Mouse (Mus musculus) liver, embryonic 14.5 days (tissue): ENCODE results near the gene Samd14. TPM values are rescaled to one million over a fixed set of nuclear protein-coding genes. Genes with fewer than 3 reads are reported as not detected.

Source experiments
- ATAC-seq: fragments of 200-750 bp; cut with Nextera tagmentation; 2 replicates; pipeline ENCODE4 v1.8.0; 2017; ENCODE audit warnings: moderate number of reproducible peaks, mild to moderate bottlenecking, moderate library complexity; ENCODE audit not compliant: insufficient read depth
- DNase-seq, 3 experiments: peaks; one replicate each; pipeline ENCODE4 v3.0.0-alpha.2; 2012 to 2013; ENCODE audit warnings: low read depth in 3 of 3, low spot score in 3 of 3
- H3K27ac ChIP-seq: fragments of 300-500 bp; sonication (generic); 2 replicates; pipeline ENCODE4 v1.5.1; 2014; ENCODE audit warnings: moderate library complexity, mild to moderate bottlenecking, control low read depth, inconsistent platforms
- H3K27me3 ChIP-seq: fragments of 300-500 bp; sonication (generic); 2 replicates; pipeline ENCODE4 v1.6.1; 2014; ENCODE audit warnings: mild to moderate bottlenecking, low read length, moderate library complexity; ENCODE audit not compliant: control insufficient read depth, insufficient read depth
- H3K36me3 ChIP-seq: fragments of 300-500 bp; sonication (generic); replicated peaks from 2 replicates; pipeline ENCODE4 v1.6.1; 2014; ENCODE audit warnings: low read depth; ENCODE audit not compliant: control insufficient read depth, insufficient read depth
- H3K4me1 ChIP-seq, 2 experiments: fragments of 200-500 bp in 1 of 2; fragments of 300-500 bp in 1 of 2; sonication (generic) in 1 of 2; replicated peaks; 2 replicates each; pipeline ENCODE4 v1.6.1; 2012 to 2014; ENCODE audit warnings: antibody characterized with exemption in 1 of 2, inconsistent platforms in 1 of 2, low read length in 1 of 2; ENCODE audit not compliant: control insufficient read depth in 2 of 2, insufficient read depth in 2 of 2
- H3K4me2 ChIP-seq: fragments of 300-500 bp; sonication (generic); 2 replicates; pipeline ENCODE4 v1.6.1; 2014; ENCODE audit warnings: low read depth, mild to moderate bottlenecking, control low read depth, moderate library complexity
- H3K4me3 ChIP-seq, 2 experiments: fragments of 200-500 bp in 1 of 2; fragments of 300-500 bp in 1 of 2; sonication (generic) in 1 of 2; 2 replicates each; pipeline ENCODE4 v1.5.1; 2012 to 2014; ENCODE audit warnings: low read depth in 2 of 2, low read length in 2 of 2, mild to moderate bottlenecking in 2 of 2, control low read depth in 1 of 2, inconsistent platforms in 1 of 2, moderate library complexity in 1 of 2; ENCODE audit not compliant: insufficient read depth in 1 of 2
- H3K9ac ChIP-seq: fragments of 300-500 bp; sonication (generic); replicated peaks from 2 replicates; pipeline ENCODE4 v1.6.1; 2014; ENCODE audit warnings: mild to moderate bottlenecking, control low read depth, moderate library complexity
- H3K9me3 ChIP-seq: fragments of 300-500 bp; sonication (generic); 2 replicates; pipeline ENCODE4 v1.6.1; 2016; ENCODE audit warnings: low read length, mixed read lengths; ENCODE audit not compliant: control insufficient read depth
- CTCF ChIP-seq: IDR thresholded peaks from 2 replicates; pipeline ENCODE4 v1.5.1; 2016; ENCODE audit warnings: antibody characterized with exemption, low read depth, control low read depth
- EP300 ChIP-seq: IDR thresholded peaks from 2 replicates; pipeline ENCODE4 v1.6.1; 2016; ENCODE audit warnings: antibody characterized with exemption, low read depth
- WGBS: fragments of 180-500 bp; shearing (Covaris S2); extraction: QIAGEN DNeasy Blood & Tissue Kit; methylation state at CpG from one replicate; pipeline ENCODE4 v1.1.7; 2014; ENCODE audit not compliant: insufficient replicate concordance; 5-methylcytosine and 5-hydroxymethylcytosine counted together
- polyA plus RNA-seq, 2 experiments: library from polyadenylated mRNA; depleted of rRNA in 1 of 2; stranded (reverse) in 1 of 2; unstranded in 1 of 2; fragments of >200 nt; fragmentation: Nextera tagmentation in 1 of 2; extraction: Ambion mirVana in 1 of 2; gene quantifications; 2 replicates each; pipeline versions ENCODE4 v1.2.1 to v1.2.3; 2012 to 2014

Gene Samd14
- polyA plus RNA-seq, 2 experiments: 24.7 to 33.1 TPM

- no peak within 1 kb of the TSS for H3K4me3 ChIP-seq
- no peaks in the 10 kb centered on the region for H3K9me3 ChIP-seq
- DNase-seq (no peak), ATAC-seq (no peak)
- no peak within 1 kb of the TSS for H3K27ac ChIP-seq
- H3K4me2 ChIP-seq: no peak within 1 kb of the TSS
- TF ChIP-seq CTCF (no peak), EP300 (no peak)
- no peak within 1 kb of the TSS for H3K9ac ChIP-seq
- H3K4me1 ChIP-seq: peaks cover 11 to 20% of the 10 kb centered on the region in 2 experiments
- no peaks in the 10 kb centered on the region for H3K27me3 ChIP-seq
- H3K36me3 ChIP-seq: no peaks in the 10 kb centered on the region
- 55% methylated on average over 5 of the region's 5 CpGs for WGBS
Measured at GRCm38 (mm10) chr11:94976199-94976598, 33.5 kb upstream of the Samd14 start, which contains the start of gene Sgca. TSS of gene Sgca (minus strand) at chr11:94976327.

GRCm38 (mm10) chr11:94978178-94978915, 31.3 kb upstream of the Samd14 start:
- 37% methylated on average over 9 of the region's 9 CpGs for WGBS
- H3K4me3 ChIP-seq: no peak overlapping the region

GRCm38 (mm10) chr11:94978947-94979346, 30.7 kb upstream of the Samd14 start:
- no peak overlapping the region; the same call in none of the 2 replicates for H3K27ac ChIP-seq
- peak overlapping the region; percentile 60 for H3K4me2 ChIP-seq
- H3K27me3 ChIP-seq: no peaks in the 10 kb centered on the region
- H3K4me1 ChIP-seq: peaks cover 11 to 20% of the 10 kb centered on the region in 2 experiments
- DNase-seq (peak; percentile 88 to 92 (median 90)), ATAC-seq (peak; percentile 83)
- whole genome bisulfite sequencing: 0% methylated on average over 20 of the region's 20 CpGs
- peak overlapping the region; percentile 37 for H3K9ac ChIP-seq
- peak overlapping the region; percentile 19 to 25; a peak in 2 of 4 replicates for H3K4me3 ChIP-seq
- H3K36me3 ChIP-seq: no peaks in the 10 kb centered on the region
- TF ChIP-seq CTCF (peak; percentile 100), EP300 (no peak)
- H3K9me3 ChIP-seq: no peaks in the 10 kb centered on the region

More at GRCm38 (mm10) chr11:94978178-94978915, 31.3 kb upstream of the Samd14 start:
- no peak for DNase-seq
- TF ChIP-seq EP300 (no peak), CTCF (no peak)
- Histone ChIP-seq H3K27me3 (no peaks in the 10 kb centered on the region), H3K36me3 (no peaks in the 10 kb centered on the region), H3K4me2 (peak overlapping the region; percentile 60), H3K27ac (no peak overlapping the region), H3K4me1 (peaks cover 11 to 20% of the 10 kb centered on the region in 2 experiments), H3K9me3 (no peaks in the 10 kb centered on the region), H3K9ac (no peak overlapping the region)
- no peak; the same call in 1 of the 2 replicates for ATAC-seq

DNA sequence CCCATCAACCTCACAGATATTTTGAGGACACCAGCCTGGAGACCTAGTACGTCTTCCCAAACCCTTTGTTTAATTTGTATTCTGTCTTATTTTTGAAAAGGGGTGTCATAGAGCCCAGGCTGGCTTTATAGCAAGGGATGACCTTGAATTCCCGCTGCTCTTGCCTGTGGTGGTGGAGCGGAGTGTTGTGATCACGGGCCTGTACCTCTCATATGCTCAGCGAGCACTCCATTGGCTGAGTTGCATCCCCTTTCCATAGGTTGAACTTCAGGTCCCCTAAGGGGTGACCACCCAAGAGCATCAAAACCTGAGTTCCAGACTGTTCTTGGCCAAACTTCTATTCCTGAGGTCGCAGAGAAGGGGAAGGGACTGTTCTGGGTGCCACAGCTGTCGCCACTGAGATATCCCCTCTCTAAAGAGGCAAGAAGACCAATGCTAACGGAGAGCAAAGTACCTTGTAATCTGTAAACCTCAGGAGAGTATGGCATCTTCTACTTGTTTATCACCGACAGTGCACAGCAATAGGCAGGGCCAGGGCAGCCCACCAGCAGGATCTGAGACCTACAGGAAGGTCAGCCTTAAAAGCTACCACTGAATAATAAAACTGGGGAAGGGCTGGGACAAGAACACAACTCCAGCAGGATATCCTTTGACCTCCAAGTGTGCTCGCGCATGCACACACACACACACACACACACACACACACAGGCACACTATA, 30.1 kb upstream of the Samd14 start:
- peaks cover 17 to 26% of the 10 kb centered on the region in 2 experiments for H3K4me1 ChIP-seq
- 52% methylated on average over 11 of the region's 11 CpGs for WGBS
- no peaks in the 10 kb centered on the region for H3K36me3 ChIP-seq
- peak overlapping the region in 1 of 2 experiments; percentile 25; a peak in 1 of 4 replicates for H3K4me3 ChIP-seq
- peak; percentile 71 for ATAC-seq
- H3K27me3 ChIP-seq: no peaks in the 10 kb centered on the region
- H3K9ac ChIP-seq: peak overlapping the region; percentile 37
- peak overlapping the region; percentile 35 for H3K27ac ChIP-seq
- peak overlapping the region; percentile 60 for H3K4me2 ChIP-seq
- no peak for DNase-seq
- no peaks in the 10 kb centered on the region for H3K9me3 ChIP-seq
- peak; percentile 66; the same call in 1 of the 2 replicates for TF ChIP-seq EP300
- TF ChIP-seq CTCF: no peak

DNA sequence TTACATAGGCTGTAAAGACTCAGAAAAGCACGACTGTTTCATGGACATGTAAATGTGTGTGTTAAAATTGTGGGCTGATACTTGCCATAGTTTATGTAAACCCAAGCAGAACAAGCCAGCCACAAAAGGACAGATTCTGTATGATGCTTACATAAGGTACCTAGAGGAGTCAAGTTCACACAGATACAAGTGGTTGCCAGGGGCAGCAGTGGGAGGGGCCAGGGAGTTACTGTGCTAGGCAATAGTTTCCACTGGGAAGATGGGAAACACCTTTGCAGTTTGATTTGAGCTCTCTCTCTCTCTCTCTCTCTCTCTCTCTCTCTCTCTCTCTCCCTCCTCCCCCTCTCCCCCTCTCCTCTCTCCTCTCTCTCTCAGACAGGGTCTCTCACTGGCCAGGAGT, 24.5 kb upstream of the Samd14 start:
- no peaks in the 10 kb centered on the region for H3K36me3 ChIP-seq
- WGBS: 47% methylated on average over 1 of the region's 1 CpGs
- ATAC-seq (no peak), DNase-seq (no peak)
- no peak for TF ChIP-seq EP300
- no peak for TF ChIP-seq CTCF
- H3K9me3 ChIP-seq: no peaks in the 10 kb centered on the region
- H3K4me1 ChIP-seq: peaks cover 34 to 50% of the 10 kb centered on the region in 2 experiments
- H3K4me2 ChIP-seq: no peak overlapping the region
- no peak overlapping the region for H3K9ac ChIP-seq
- H3K27ac ChIP-seq: no peak overlapping the region
- no peaks in the 10 kb centered on the region for H3K27me3 ChIP-seq
- no peak overlapping the region for H3K4me3 ChIP-seq
